14 mouse cellular contexts compared by ENCODE assay signal in the genomic region with DNA sequence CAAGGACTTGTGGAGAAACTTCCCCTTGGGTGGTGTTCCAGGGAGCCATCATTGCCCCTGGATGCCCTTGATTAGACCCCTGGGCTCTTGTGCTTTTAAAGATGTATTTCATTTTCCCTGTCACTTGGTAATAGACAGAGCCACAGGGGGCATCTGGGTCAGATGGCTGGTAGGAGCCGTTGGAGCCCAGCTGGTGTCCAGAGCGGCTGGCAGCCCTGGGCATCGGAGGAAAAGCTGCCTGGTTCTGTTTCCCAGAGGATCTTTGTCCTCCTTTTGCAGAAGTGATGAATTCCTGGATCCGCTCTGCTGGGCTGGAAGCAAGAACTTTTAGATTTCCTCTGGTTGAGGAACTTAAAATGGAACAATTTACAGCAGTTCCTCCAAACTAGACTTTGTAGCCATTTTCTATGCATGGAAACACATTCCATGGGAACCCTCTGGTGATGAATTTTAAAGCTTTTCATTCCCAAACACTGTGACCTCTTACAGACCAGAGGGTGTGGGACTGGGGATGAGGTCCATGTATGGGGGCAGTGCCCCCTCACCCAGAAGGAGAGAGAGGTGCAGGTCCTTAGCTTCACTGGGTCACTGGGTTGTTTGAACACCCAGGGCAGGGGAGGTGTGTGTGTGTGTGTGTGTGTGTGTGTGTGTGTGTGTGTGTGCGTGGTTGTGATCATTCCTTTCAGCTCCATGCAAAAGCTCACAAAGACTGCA. TPM values are rescaled to one million over a fixed set of nuclear protein-coding genes. Genes with fewer than 3 reads are reported as not detected.
DNase-seq lines count a peak whose midpoint lies in the region; ATAC-seq and TF ChIP-seq lines count a peak whose summit lies in the region.
"Had no signal": no experiment of that assay in that cellular context is flagged by ENCODE, and none has a peak within 500 bp of the region (broad histone marks: within the 10 kb centered on the region; RNA-seq: fewer than 3 reads in every experiment).

No protein-coding gene starts in this region.

- H3K4me2 ChIP-seq in hindbrain, embryonic 13.5 days: no peak overlapping the region
- H3K4me2 ChIP-seq: embryonic facial prominence, embryonic 15.5 days; limb, embryonic 15.5 days had no signal

- DNase-seq in embryo, embryonic 9.5 days (ENCODE audit: extremely low spot score): peak; percentile 26
- no peak for DNase-seq in embryo, embryonic 11 days
- DNase-seq in cerebellum, adult 2 months: peak; percentile 75 to 84
- DNase-seq in neural tube, embryonic 10.5 days (ENCODE audit: extremely low spot score, low spot score): peak; percentile 36
- no peak for DNase-seq in urinary bladder, postnatal 10 days (ENCODE audit: low spot score)
- DNase-seq in urinary bladder, postnatal 14 days (ENCODE audit: low spot score): no peak
- DNase-seq in urinary bladder, postnatal 36 days (ENCODE audit: low spot score in 2 of 2): no peak
- DNase-seq: kidney, adult 9 months had no signal

- H3K4me3 ChIP-seq in cerebellum, adult 2 months (replicated peaks; ENCODE audit: insufficient read depth, low read depth, low read length): no peak overlapping the region
- H3K4me3 ChIP-seq in hindbrain, embryonic 13.5 days: no peak overlapping the region
- H3K4me3 ChIP-seq: embryonic facial prominence, embryonic 15.5 days; limb, embryonic 15.5 days had no signal

- 12% methylated on average over 5 of the region's 5 CpGs for WGBS in cerebellum, adult 2 months
- 17% methylated on average over 5 of the region's 5 CpGs for WGBS in hindbrain, embryonic 13.5 days

- no peak overlapping the region for H3K9ac ChIP-seq in hindbrain, embryonic 13.5 days
- H3K9ac ChIP-seq: embryonic facial prominence, embryonic 15.5 days; limb, embryonic 15.5 days had no signal

- H3K9me3 ChIP-seq in hindbrain, embryonic 13.5 days: no peaks in the 10 kb centered on the region
- H3K9me3 ChIP-seq: embryonic facial prominence, embryonic 15.5 days; limb, embryonic 15.5 days had no signal

- H3K27ac ChIP-seq in cerebellum, adult 2 months (ENCODE audit: insufficient read depth, low read length): peak overlapping the region; percentile 82
- peak overlapping the region; percentile 82 for H3K27ac ChIP-seq in hindbrain, embryonic 13.5 days
- H3K27ac ChIP-seq: embryonic facial prominence, embryonic 15.5 days; limb, embryonic 15.5 days; stomach, postnatal 0 days had no signal

- peaks cover 3% of the 10 kb centered on the region; the same call in 1 of the 2 replicates for H3K36me3 ChIP-seq in hindbrain, embryonic 13.5 days
- H3K36me3 ChIP-seq: embryonic facial prominence, embryonic 15.5 days; G1E; limb, embryonic 15.5 days had no signal

- peak; percentile 72 for ATAC-seq in hindbrain, embryonic 13.5 days (ENCODE audit: low FRiP score)
- ATAC-seq: lung, postnatal 0 days had no signal

- peaks cover 27% of the 10 kb centered on the region for H3K4me1 ChIP-seq in cerebellum, adult 2 months (ENCODE audit: control insufficient read depth, insufficient read depth, low read length)
- H3K4me1 ChIP-seq in hindbrain, embryonic 13.5 days (replicated peaks): peaks cover 28% of the 10 kb centered on the region
- H3K4me1 ChIP-seq: embryonic facial prominence, embryonic 15.5 days; limb, embryonic 15.5 days had no signal

- no peaks in the 10 kb centered on the region for H3K27me3 ChIP-seq in cerebellum, adult 2 months (ENCODE audit: control insufficient read depth, insufficient read depth, low read length)
- H3K27me3 ChIP-seq in hindbrain, embryonic 13.5 days: no peaks in the 10 kb centered on the region
- H3K27me3 ChIP-seq: embryonic facial prominence, embryonic 15.5 days; limb, embryonic 15.5 days had no signal

- TF ChIP-seq CTCF in cerebellum, adult 2 months (IDR thresholded peaks at IDR 0.05; ENCODE audit: borderline replicate concordance, insufficient read depth, low read depth, low read length): no peak

- TF ChIP-seq POLR2A in cerebellum, adult 2 months (IDR thresholded peaks at IDR 0.05; ENCODE audit: borderline replicate concordance, insufficient read depth, low read length): no peak

RNA-seq across cellular contexts. Expression of a gene that starts 20.3 kb away (rescaled TPM):
- polyA plus RNA-seq in cerebellum, adult 2 months (2012; rRNA removed): 167 and 182 TPM in 2 replicates
- 152 and 154 TPM in 2 replicates for polyA plus RNA-seq in hindbrain, embryonic 13.5 days (2015; fragmentation: Nextera tagmentation; extraction: Ambion mirVana)
- polyA plus RNA-seq: G1E had no signal

Comparison
In these comparisons a context has a peak if more than half of its experiments do, and no peak if none do; other contexts are left out.
1. DNase-seq: peak in embryo, embryonic 9.5 days (single experiment), cerebellum, adult 2 months (2 of 2) and neural tube, embryonic 10.5 days (single experiment); none in embryo, embryonic 11 days (single experiment), urinary bladder, postnatal 10 days (single experiment), urinary bladder, postnatal 14 days (single experiment) and urinary bladder, postnatal 36 days (0 of 2).